Mouse (Mus musculus): ENCODE measurements at regions not wholly inside any gene's neighbourhood (a gene's known extent, or its start where the extent isn't known, plus 50 kb on each side); places are given as distances from the start of the nearest gene placed in this dataset.

- no peak for DNase-seq
These were observed 237.0 kb downstream of the Cps1 start for GRCm38 (mm10) chr1:67359824-67360223.

GRCm38 (mm10) chr1:67366038-67366437, 243.2 kb downstream of the Cps1 start:
- DNase-seq: no peak

GRCm38 (mm10) chr1:67366485-67366884, 243.7 kb downstream of the Cps1 start:
- no peak for DNase-seq

GRCm38 (mm10) chr1:67382366-67382765, 259.5 kb downstream of the Cps1 start:
- DNase-seq: no peak

- no peak for DNase-seq
These were observed 262.6 kb downstream of the Cps1 start for GRCm38 (mm10) chr1:67385377-67385776.

- DNase-seq: no peak
These were observed 264.1 kb downstream of the Cps1 start for GRCm38 (mm10) chr1:67386877-67387276.

- DNase-seq: peak; percentile 4
These were observed 275.1 kb downstream of the Cps1 start for GRCm38 (mm10) chr1:67397757-67398446.

- DNase-seq: no peak
These were observed 286.7 kb downstream of the Cps1 start for GRCm38 (mm10) chr1:67409531-67409930.

GRCm38 (mm10) chr1:67417196-67417595, 294.4 kb downstream of the Cps1 start:
- DNase-seq: no peak

GRCm38 (mm10) chr1:67428398-67428797, 305.6 kb downstream of the Cps1 start:
- DNase-seq: no peak

- no peak for DNase-seq
These were observed 328.0 kb downstream of the Cps1 start for GRCm38 (mm10) chr1:67450831-67451230.

- no peak for DNase-seq
These were observed 341.4 kb downstream of the Cps1 start for GRCm38 (mm10) chr1:67464203-67464602.

GRCm38 (mm10) chr1:67465527-67465926, 342.7 kb downstream of the Cps1 start:
- no peak for DNase-seq

GRCm38 (mm10) chr1:67477006-67477405, 354.2 kb downstream of the Cps1 start:
- DNase-seq: peak; percentile 55

- no peak for DNase-seq
These were observed 355.1 kb downstream of the Cps1 start for GRCm38 (mm10) chr1:67477966-67478365.

- no peak for DNase-seq
These were observed 359.1 kb downstream of the Cps1 start for GRCm38 (mm10) chr1:67481974-67482373.

GRCm38 (mm10) chr1:67504140-67504539, 381.3 kb downstream of the Cps1 start:
- no peak for DNase-seq

- no peak for DNase-seq
These were observed 382.9 kb downstream of the Cps1 start for GRCm38 (mm10) chr1:67505746-67506145.

- no peak for DNase-seq
These were observed 395.5 kb downstream of the Cps1 start for GRCm38 (mm10) chr1:67518295-67518694.

- no peak for DNase-seq
These were observed 435.9 kb downstream of the Cps1 start for GRCm38 (mm10) chr1:67558728-67559127.

- DNase-seq: no peak
These were observed 436.4 kb downstream of the Cps1 start for GRCm38 (mm10) chr1:67559179-67559578.

- DNase-seq: no peak
These were observed 448.8 kb downstream of the Cps1 start for GRCm38 (mm10) chr1:67571616-67572015.

- DNase-seq: no peak
These were observed 456.9 kb downstream of the Cps1 start for GRCm38 (mm10) chr1:67579732-67580131.

Measured in adrenal gland, adult 2 months (tissue).